Mouse (Mus musculus) ES-E14 (cell line): ENCODE measurements at regions not wholly inside any gene's neighbourhood (a gene's known extent, or its start where the extent isn't known, plus 50 kb on each side); places are given as distances from the start of the nearest gene placed in this dataset.

Source experiments
- CHD2 ChIP-seq: IDR thresholded peaks from 2 replicates; pipeline ENCODE4 v1.6.1; 2014; ENCODE audit warnings: mild to moderate bottlenecking, low read depth, low read length, inconsistent platforms
- HCFC1 ChIP-seq: IDR thresholded peaks from 2 replicates; pipeline ENCODE4 v1.6.1; 2012; ENCODE audit warnings: low read length, inconsistent platforms, borderline replicate concordance; ENCODE audit not compliant: insufficient read depth
- MAFK ChIP-seq: IDR thresholded peaks from 2 replicates; pipeline ENCODE4 v1.6.1; 2014; ENCODE audit warnings: mild to moderate bottlenecking, low read depth, low read length, inconsistent platforms; ENCODE audit not compliant: insufficient read depth
- ZC3H11A ChIP-seq: IDR thresholded peaks from 2 replicates; pipeline ENCODE4 v1.6.1; 2012; ENCODE audit warnings: low read depth, mild to moderate bottlenecking, inconsistent platforms, low read length, borderline replicate concordance
- ZNF384 ChIP-seq: IDR thresholded peaks from 2 replicates; pipeline ENCODE4 v1.6.1; 2012; ENCODE audit warnings: low read depth, low read length, inconsistent platforms

DNA sequence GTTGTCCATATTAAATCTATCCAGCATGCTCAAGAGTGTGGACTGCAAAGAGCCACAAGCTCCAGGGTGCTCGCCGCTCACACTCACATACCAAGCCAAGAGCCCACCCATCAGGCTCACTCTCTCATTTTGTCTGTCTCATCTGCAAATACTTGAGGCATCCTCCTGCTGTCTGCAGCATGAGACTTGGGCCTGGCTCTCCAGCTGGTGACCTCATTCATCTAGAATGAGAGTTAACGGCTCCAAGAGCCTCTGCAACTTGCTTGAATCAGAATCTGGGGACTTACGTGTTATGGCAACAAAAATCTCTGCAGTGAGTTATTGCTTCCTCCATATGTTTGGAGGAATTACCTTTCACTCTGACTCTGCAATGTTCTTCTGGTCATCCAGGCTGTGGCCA, 51.7 kb upstream of the Cdh4 start:
- TF ChIP-seq CHD2: no peak
- no peak for TF ChIP-seq HCFC1
- TF ChIP-seq ZNF384: no peak
- TF ChIP-seq MAFK: no peak
- TF ChIP-seq ZC3H11A: no peak
